Mouse (Mus musculus) layer of hippocampus, adult 8-10 months (tissue): ENCODE data around the gene Hydin. TPM values are rescaled to one million over a fixed set of nuclear protein-coding genes. Genes with fewer than 3 reads are reported as not detected.
A peak's percentile ranks its signal among the peaks of the same experiment; 100 is the strongest.

Experiments
- DNase-seq, 2 experiments: peaks; one replicate each; pipeline ENCODE4 v3.0.0; 2022; ENCODE audit warnings: low spot score in 2 of 2
- microRNA-seq, 2 experiments: library from miRNA; unstranded; fragments of <30 nt; microRNA quantifications; one replicate each; pipeline ENCODE4 v1.2.0; 2022
- total RNA-seq, 4 experiments: library from RNA; stranded (reverse); gene quantifications; 2 replicates each; pipeline ENCODE4 v1.2.4; 2022

Hydin gene
- total RNA-seq, 4 experiments from 2014 or later: 0.63 to 0.96 (median 0.70) TPM

DNA sequence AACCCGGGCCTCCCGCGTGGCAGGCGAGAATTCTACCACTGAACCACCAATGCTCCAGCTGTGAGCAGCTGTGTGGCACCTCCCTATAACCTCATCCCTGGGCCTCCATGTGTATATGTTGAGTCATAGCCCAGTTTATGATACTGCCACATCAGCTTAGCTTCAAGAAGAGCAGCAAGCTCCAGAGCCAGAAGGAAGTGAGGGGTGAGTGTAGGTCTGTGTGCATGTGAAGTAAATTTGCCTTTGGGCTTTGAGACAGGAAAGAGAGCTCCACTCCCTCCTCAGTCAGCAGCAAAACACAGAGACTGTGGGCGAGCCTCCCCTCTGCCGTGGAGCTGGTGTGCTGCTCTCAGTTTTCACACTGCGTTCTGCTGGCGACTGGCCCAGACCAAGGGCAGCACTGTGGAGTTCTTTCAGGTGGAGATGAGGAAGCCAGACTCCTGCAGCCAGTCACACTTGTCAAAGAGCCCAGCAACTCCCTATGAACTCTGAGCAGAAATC lies 363.8 kb downstream of the Hydin start:
- DNase-seq: peak; percentile 55 to 56

DNA sequence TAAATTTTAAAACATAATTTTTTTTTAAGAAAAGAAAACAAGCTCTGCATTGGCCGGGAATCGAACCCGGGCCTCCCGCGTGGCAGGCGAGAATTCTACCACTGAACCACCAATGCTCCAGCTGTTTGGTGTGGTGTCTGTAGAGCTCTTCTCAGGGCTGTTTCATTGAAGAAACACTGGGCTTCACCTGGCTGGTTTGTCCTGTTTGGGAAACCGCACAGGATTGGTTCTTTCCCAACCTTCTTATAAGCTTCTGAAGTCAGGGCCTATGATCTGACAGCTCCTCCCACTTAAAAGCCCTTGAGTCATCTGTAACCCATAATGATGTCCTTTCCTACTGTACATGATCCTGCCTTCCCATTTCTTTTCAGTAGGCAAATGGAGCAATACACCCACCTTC lies 364.4 kb downstream of the Hydin start:
- no peak for DNase-seq

DNA sequence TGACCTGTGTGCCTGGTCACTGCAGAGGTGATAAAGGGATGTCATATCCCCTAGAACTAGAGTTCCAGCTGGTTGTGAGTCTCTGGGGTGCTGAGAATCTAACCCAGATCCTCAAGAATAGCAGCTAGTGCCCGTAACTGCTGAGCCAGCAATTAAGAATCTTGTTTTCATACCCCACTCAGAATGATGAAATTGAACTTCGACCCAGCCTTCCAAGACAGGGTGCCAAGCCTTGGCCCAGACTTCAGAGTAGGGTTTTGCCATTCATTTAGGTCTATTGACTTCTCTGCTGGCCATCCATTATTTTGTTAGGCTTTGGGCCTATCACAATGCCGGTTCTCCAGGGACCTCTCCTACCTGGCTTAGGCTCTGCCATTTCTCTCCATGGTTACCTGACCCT lies 367.0 kb downstream of the Hydin start:
- DNase-seq: no peak

GRCm38 (mm10) chr8:110636182-110636581 lies 369.4 kb downstream of the Hydin start:
- no peak for DNase-seq

DNA sequence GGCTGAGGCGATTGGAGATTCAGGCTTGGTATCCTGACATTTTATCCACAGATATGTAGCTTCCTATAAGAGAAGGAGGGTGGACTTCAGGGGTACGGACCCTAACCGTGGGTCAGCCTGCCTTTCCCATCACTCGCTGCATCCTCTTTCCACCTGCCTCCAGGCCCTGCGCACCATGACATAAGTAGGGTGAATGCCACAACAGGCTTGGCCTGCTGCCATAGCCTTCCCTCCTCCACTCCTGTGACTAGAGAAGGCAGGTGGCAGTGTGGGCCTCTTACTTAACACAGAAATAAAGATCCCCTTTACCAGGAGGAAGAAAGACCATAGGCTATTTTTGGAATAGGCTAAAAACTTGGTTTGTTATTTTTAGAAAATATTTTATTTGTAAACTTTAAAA lies 375.6 kb downstream of the Hydin start:
- no peak for DNase-seq

GRCm38 (mm10) chr8:110643177-110643576 lies 376.4 kb downstream of the Hydin start:
- no peak for DNase-seq

DNA sequence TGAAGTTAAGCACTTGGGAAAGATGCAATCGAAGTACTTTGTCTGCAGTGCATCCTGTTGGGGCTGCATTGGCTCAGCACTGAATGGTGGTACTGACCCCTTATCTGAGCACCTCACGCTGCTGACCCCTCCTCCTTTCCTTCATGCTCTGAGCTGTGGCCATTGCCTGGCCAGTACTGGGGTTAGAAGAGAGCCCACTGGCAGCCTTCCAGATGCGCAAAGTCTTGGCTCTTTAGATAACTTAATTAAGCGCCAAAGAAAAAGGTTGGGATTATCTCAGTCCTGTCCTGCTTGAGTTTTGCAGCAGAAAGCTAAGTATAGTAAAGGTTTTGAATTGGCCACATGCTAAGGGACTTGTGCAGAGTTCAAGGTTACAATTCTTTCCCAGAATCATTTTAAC lies 377.6 kb downstream of the Hydin start:
- DNase-seq: no peak

GRCm38 (mm10) chr8:110644901-110645300 lies 378.1 kb downstream of the Hydin start:
- no peak for DNase-seq

DNA sequence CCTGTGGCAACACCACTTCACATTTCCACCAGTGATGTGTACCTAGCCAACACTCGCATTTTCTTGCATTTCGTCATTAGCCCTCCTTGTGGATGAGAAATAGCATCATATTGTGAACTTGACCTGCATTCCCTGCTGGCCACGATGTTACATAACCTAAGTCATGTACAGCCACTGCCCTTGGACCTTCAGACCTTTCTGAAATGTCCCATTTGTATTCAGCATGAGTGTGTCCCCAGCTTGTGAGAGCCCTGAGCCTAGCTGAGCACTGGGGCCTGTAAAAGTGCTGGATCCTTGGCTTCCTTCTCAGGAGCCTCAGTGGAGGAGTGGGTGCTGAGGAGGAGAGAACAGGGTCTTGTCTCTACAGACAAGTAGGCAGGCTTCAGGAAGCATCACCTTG lies 378.6 kb downstream of the Hydin start:
- no peak for DNase-seq

DNA sequence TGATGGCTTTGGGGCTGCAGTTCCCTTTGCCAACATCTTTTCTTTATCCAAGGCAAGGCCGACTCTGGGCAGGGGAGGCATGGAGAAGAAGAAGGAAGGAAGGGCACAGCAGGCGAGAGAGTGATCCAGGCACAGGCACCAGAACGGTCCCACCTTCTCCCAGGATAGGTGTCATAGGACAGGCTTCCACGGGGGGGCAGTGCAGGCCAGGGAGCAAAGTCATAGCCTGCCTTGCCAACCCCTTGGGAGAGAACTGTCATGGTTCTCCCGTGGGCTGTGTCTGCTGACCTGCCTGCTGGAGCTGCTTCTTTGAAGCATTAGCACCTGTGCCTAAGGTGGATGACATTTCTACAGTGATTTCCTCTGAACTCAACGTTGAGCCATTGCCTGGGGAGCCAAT lies 379.3 kb downstream of the Hydin start:
- peak; percentile 56 to 71 for DNase-seq

- no peak for DNase-seq
Observed at GRCm38 (mm10) chr8:110648577-110648976, 381.8 kb downstream of the Hydin start.

GRCm38 (mm10) chr8:110649286-110649685 lies 382.5 kb downstream of the Hydin start:
- DNase-seq: no peak

GRCm38 (mm10) chr8:110650838-110651237 lies 384.1 kb downstream of the Hydin start:
- DNase-seq: no peak

DNA sequence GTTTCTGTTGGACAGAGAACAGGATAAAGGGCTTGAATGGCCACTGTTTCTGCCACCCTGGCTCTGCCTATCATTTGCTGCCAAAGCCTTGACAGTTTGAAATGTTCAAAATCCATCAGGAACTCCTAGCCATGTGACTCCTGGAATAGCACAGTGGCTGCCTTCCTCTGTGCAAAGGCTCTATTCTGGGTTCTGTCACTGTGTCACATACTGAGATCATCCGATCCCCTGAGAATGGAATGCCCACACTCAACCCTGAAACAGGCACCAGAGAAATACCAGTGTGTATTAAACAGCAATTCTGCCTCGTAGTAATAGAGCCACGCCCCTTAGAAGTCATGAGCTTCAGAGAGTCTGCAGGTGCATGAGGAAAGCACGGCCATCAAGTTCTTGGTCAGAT lies 385.1 kb downstream of the Hydin start:
- no peak for DNase-seq

- DNase-seq: no peak
Observed at GRCm38 (mm10) chr8:110654075-110655060, 387.6 kb downstream of the Hydin start.

DNA sequence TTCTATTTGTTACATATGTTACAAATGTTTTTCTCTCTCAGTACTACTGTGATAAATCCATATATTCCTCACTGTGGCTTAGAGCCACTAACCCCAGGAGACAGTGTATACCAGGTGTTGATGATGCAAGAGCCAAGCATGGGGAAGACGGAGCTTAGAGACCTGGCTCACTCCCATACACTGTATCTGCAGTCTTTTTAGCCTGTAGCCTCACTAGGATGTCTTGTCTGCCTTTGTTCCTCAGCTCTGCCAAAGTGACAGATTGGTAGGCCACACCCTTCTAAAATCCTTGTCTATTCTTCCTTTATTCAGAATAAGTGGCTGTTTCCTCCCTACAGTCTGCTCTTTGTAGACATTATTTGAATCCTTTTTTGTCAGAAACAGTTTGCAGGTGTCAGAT lies 389.1 kb downstream of the Hydin start:
- DNase-seq: no peak

GRCm38 (mm10) chr8:110657661-110658060 lies 390.9 kb downstream of the Hydin start:
- DNase-seq: no peak

Small RNA genes within 50 kb of the gene (microRNA-seq; reads per million reads assigned to microRNA genes)
- gene Gm44489: 0 reads per million in 2 experiments
- gene Gm47306: 0 reads per million in 2 experiments

Other genes starting within 250 kb of the Hydin start
- under 1 TPM in 2 of 4 experiments, not detected in 2; 0.17 to 0.45 TPM for gene Chst4, start 227.2 kb upstream of the Hydin start, total RNA-seq
- 10 to 100 TPM; 27.3 to 34.4 (median 29.6) TPM for gene Zfp612, start 187.2 kb upstream of the Hydin start, total RNA-seq
- gene Gm21964, start 165.8 kb upstream of the Hydin start, total RNA-seq: not detected
- not detected for gene Gm17720, start 164.2 kb upstream of the Hydin start, total RNA-seq
- 10 to 100 TPM; 36.3 to 41.0 (median 38.6) TPM for gene Calb2, start 98.8 kb upstream of the Hydin start, total RNA-seq
- 1 to 10 TPM; 5.7 to 6.8 (median 6.6) TPM for gene Cmtr2, start 51.3 kb upstream of the Hydin start, total RNA-seq